Mouse (Mus musculus) hindbrain, embryonic 10.5 days (tissue): ENCODE measurements around the gene Heatr5b. TPM values are rescaled to one million over a fixed set of nuclear protein-coding genes. Genes with fewer than 3 reads are reported as not detected.
"Not testable (repeated sequence)": the region's sequence is repeated elsewhere in the genome, so short reads cannot be mapped to it uniquely, and the experiment has no call there.

Experiments used
- DNase-seq: peaks from one replicate; pipeline ENCODE4 v3.0.0-alpha.2; 2017; ENCODE audit warnings: low spot score
- H3K27ac ChIP-seq: fragments of 300-500 bp; sonication (generic); 2 replicates; pipeline ENCODE4 v1.5.1; 2016; ENCODE audit warnings: mild to moderate bottlenecking, moderate library complexity
- H3K27me3 ChIP-seq: fragments of 300-500 bp; sonication (generic); 2 replicates; pipeline ENCODE4 v1.6.1; 2016; ENCODE audit warnings: mild to moderate bottlenecking; ENCODE audit not compliant: poor library complexity, insufficient read depth, severe bottlenecking
- H3K36me3 ChIP-seq: fragments of 300-500 bp; sonication (generic); 2 replicates; pipeline ENCODE4 v1.6.1; 2016; ENCODE audit warnings: mild to moderate bottlenecking, moderate library complexity
- H3K4me1 ChIP-seq: fragments of 300-500 bp; sonication (generic); replicated peaks from 2 replicates; pipeline ENCODE4 v1.6.1; 2016; ENCODE audit warnings: mild to moderate bottlenecking
- H3K4me3 ChIP-seq: fragments of 300-500 bp; sonication (generic); 2 replicates; pipeline ENCODE4 v1.5.1; 2016; ENCODE audit warnings: mild to moderate bottlenecking, moderate library complexity
- H3K9me3 ChIP-seq: fragments of 300-500 bp; sonication (generic); 2 replicates; pipeline ENCODE4 v1.6.1; 2016; ENCODE audit warnings: mild to moderate bottlenecking, moderate library complexity
- WGBS: fragments of 180-500 bp; shearing (Covaris S2); methylation state at CpG from one replicate; pipeline ENCODE4 v1.1.7; 2016; 5-methylcytosine and 5-hydroxymethylcytosine counted together
- polyA plus RNA-seq: library from polyadenylated mRNA; unstranded; fragments of >200 nt; fragmentation: Nextera tagmentation; extraction: Ambion mirVana; gene quantifications from 2 replicates; pipeline ENCODE4 v1.2.1, GENCODE M21; 2016

The Heatr5b gene
- polyA plus RNA-seq, 1 experiment from 2014 or later = 16.0 TPM

- no peak for DNase-seq
- peaks cover 71% of the 10 kb centered on the region for H3K36me3 ChIP-seq
- H3K9me3 ChIP-seq = no peaks in the 10 kb centered on the region
- no peaks in the 10 kb centered on the region for H3K27me3 ChIP-seq
- WGBS = 88% methylated on average over 5 of the region's 5 CpGs
- no peak overlapping the region for H3K27ac ChIP-seq
- no peak overlapping the region for H3K4me3 ChIP-seq
- H3K4me1 ChIP-seq = no peaks in the 10 kb centered on the region
Observed at GRCm38 (mm10) chr17:78794390-78794789, 40.8 kb downstream of the Heatr5b start.

GRCm38 (mm10) chr17:78792122-78792521 lies 43.0 kb downstream of the Heatr5b start:
- WGBS = 89% methylated on average over 3 of the region's 3 CpGs
- peaks cover 66% of the 10 kb centered on the region for H3K36me3 ChIP-seq

GRCm38 (mm10) chr17:78791690-78792070 lies 43.5 kb downstream of the Heatr5b start:
- Histone ChIP-seq H3K36me3 (peaks cover 62% of the 10 kb centered on the region), H3K9me3 (no peaks in the 10 kb centered on the region), H3K4me1 (no peaks in the 10 kb centered on the region), H3K27me3 (no peaks in the 10 kb centered on the region), H3K27ac (no peak overlapping the region), H3K4me3 (no peak overlapping the region)
- 94% methylated on average over 3 of the region's 3 CpGs for whole genome bisulfite sequencing
- DNase-seq = no peak

More at GRCm38 (mm10) chr17:78792122-78792521, 43.0 kb downstream of the Heatr5b start:
- Histone ChIP-seq H3K27me3 (no peaks in the 10 kb centered on the region), H3K4me1 (no peaks in the 10 kb centered on the region), H3K4me3 (no peak overlapping the region), H3K27ac (no peak overlapping the region), H3K9me3 (no peaks in the 10 kb centered on the region)
- DNase-seq = no peak

GRCm38 (mm10) chr17:78791068-78791689 lies 44.0 kb downstream of the Heatr5b start:
- DNase-seq = no peak
- Histone ChIP-seq H3K4me1 (no peaks in the 10 kb centered on the region), H3K9me3 (no peaks in the 10 kb centered on the region), H3K36me3 (peaks cover 57% of the 10 kb centered on the region), H3K27me3 (no peaks in the 10 kb centered on the region), H3K27ac (no peak overlapping the region), H3K4me3 (no peak overlapping the region)
- WGBS = 86% methylated on average over 7 of the region's 7 CpGs

- DNase-seq, H3K27me3 ChIP-seq, H3K4me3 ChIP-seq, H3K9me3 ChIP-seq, H3K27ac ChIP-seq, H3K4me1 ChIP-seq: not testable (repeated sequence)
- WGBS = 74% methylated on average over 3 of the region's 3 CpGs
- peaks cover 43% of the 10 kb centered on the region for H3K36me3 ChIP-seq
Observed at GRCm38 (mm10) chr17:78788273-78788672, 46.9 kb downstream of the Heatr5b start.

- WGBS = 93% methylated on average over 1 of the region's 1 CpGs
- no peak overlapping the region for H3K4me3 ChIP-seq
- H3K36me3 ChIP-seq = peaks cover 38% of the 10 kb centered on the region
- H3K4me1 ChIP-seq = no peaks in the 10 kb centered on the region
- 0 out of 2 replicates have a peak, but pooled peaks cover 3% of the 10 kb centered on the region for H3K9me3 ChIP-seq
- no peaks in the 10 kb centered on the region for H3K27me3 ChIP-seq
- DNase-seq = no peak
- H3K27ac ChIP-seq = no peak overlapping the region
Observed at GRCm38 (mm10) chr17:78778765-78779164, 56.4 kb downstream of the Heatr5b start.

- Histone ChIP-seq H3K27ac (no peak overlapping the region), H3K36me3 (peaks cover 26% of the 10 kb centered on the region), H3K4me3 (no peak overlapping the region), H3K27me3 (no peaks in the 10 kb centered on the region), H3K4me1 (no peaks in the 10 kb centered on the region), H3K9me3 (no peaks in the 10 kb centered on the region)
- no peak for DNase-seq
- WGBS = 91% methylated on average over 2 of the region's 2 CpGs
Observed at GRCm38 (mm10) chr17:78772317-78772716, 62.8 kb downstream of the Heatr5b start.

GRCm38 (mm10) chr17:78770932-78771331 lies 64.2 kb downstream of the Heatr5b start:
- DNase-seq = no peak
- Histone ChIP-seq H3K36me3 (peaks cover 32% of the 10 kb centered on the region), H3K27me3 (no peaks in the 10 kb centered on the region), H3K9me3 (no peaks in the 10 kb centered on the region), H3K4me3 (no peak overlapping the region), H3K4me1 (no peaks in the 10 kb centered on the region), H3K27ac (no peak overlapping the region)
- WGBS = 84% methylated on average over 7 of the region's 7 CpGs

GRCm38 (mm10) chr17:78769341-78769740 lies 65.8 kb downstream of the Heatr5b start:
- Histone ChIP-seq H3K4me3 (no peak overlapping the region), H3K36me3 (peaks cover 48% of the 10 kb centered on the region), H3K27me3 (no peaks in the 10 kb centered on the region), H3K4me1 (no peaks in the 10 kb centered on the region), H3K27ac (no peak overlapping the region), H3K9me3 (no peaks in the 10 kb centered on the region)
- DNase-seq = no peak
- 80% methylated on average over 3 of the region's 3 CpGs for WGBS

- Histone ChIP-seq H3K27ac (no peak overlapping the region), H3K4me1 (no peaks in the 10 kb centered on the region), H3K27me3 (no peaks in the 10 kb centered on the region), H3K9me3 (no peaks in the 10 kb centered on the region), H3K36me3 (peaks cover 52% of the 10 kb centered on the region), H3K4me3 (no peak overlapping the region)
- no peak for DNase-seq
- WGBS = 87% methylated on average over 2 of the region's 2 CpGs
Observed at GRCm38 (mm10) chr17:78768937-78769336, 66.2 kb downstream of the Heatr5b start.

GRCm38 (mm10) chr17:78767546-78767945 lies 67.6 kb downstream of the Heatr5b start:
- Histone ChIP-seq H3K4me1 (no peaks in the 10 kb centered on the region), H3K27me3 (no peaks in the 10 kb centered on the region), H3K9me3 (no peaks in the 10 kb centered on the region), H3K36me3 (peaks cover 47% of the 10 kb centered on the region), H3K4me3 (no peak overlapping the region), H3K27ac (no peak overlapping the region)
- no peak for DNase-seq
- WGBS = 74% methylated on average over 8 of the region's 8 CpGs

GRCm38 (mm10) chr17:78766084-78766483 lies 69.1 kb downstream of the Heatr5b start:
- no peaks in the 10 kb centered on the region for H3K4me1 ChIP-seq
- no peaks in the 10 kb centered on the region for H3K27me3 ChIP-seq
- H3K4me3 ChIP-seq = no peak overlapping the region
- H3K27ac ChIP-seq = no peak overlapping the region
- WGBS = 85% methylated on average over 7 of the region's 7 CpGs
- H3K9me3 ChIP-seq = no peaks in the 10 kb centered on the region
- peaks cover 50% of the 10 kb centered on the region for H3K36me3 ChIP-seq
- DNase-seq = no peak

GRCm38 (mm10) chr17:78763272-78763671 lies 71.9 kb downstream of the Heatr5b start:
- no peak overlapping the region for H3K27ac ChIP-seq
- no peaks in the 10 kb centered on the region for H3K9me3 ChIP-seq
- no peak for DNase-seq
- no peak overlapping the region for H3K4me3 ChIP-seq
- H3K4me1 ChIP-seq = no peaks in the 10 kb centered on the region
- peaks cover 57% of the 10 kb centered on the region for H3K36me3 ChIP-seq
- H3K27me3 ChIP-seq = no peaks in the 10 kb centered on the region
- WGBS = 92% methylated on average over 5 of the region's 5 CpGs
